Mouse (Mus musculus): ENCODE measurements around the gene Sdha.

Gene Sdha

DNA sequence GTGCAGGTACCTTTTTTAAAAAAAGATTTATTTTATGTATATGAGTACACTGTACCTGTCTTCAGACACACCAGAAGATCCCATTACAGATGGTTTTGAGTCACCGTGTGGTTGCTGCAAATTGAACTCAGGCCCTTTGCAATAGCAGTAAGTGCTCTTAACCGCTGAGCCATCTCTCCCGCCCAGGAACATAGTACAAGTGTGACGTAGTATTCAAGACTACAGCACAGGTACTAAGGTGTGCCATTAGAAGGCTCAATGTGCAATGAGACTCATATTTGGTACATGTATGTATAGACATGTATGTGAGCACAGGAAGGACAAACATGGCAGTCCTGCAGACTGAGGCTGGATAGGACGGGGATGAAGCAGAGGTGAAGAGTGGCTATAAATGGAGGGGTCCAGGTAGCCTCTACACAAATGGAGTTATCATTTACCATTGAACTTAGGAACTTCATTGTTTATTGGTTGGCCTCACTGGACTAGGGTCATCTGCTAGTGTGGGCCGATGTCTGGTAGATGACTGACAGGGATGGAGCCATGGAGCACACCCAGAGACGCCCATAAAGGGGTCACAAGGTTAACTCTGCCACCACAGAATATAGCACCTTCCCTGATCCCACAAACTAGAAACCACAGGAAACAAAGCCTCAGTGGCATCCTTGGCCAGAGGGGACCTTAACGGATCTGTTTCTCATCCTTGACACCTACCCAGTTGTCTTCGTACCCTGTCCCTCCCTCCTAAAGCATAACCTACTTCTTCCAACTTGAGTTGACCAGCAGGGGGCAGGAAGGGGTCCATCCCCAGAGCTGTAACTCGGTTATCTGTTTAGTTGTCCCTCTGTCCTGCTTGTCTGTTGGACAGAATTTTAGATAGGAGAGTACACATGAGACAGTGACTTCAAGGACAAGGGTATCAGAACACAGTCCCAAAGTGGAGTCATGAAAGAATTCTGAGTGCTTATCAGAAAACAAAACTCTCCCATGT, 47.7 kb downstream of the Sdha start:
- DNase-seq: peak; percentile 81

DNA sequence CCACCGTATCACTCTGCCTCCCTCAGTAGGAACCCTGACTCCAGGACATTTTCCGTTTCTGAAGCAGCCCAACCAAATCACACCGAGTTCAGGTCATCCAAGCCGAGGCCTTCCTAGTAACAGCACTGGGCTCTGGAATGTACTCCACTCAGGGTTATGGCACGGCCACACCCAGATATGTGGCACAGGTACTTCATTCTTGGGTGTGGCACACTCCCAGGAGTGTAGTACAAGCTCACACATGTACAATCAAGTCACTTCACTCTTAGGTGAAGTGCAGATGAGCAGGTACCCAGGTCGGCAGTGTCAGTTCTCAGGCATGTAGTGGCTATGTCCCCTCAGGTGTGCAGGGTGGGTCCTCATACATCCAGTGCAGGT, 48.5 kb downstream of the Sdha start:
- DNase-seq: peak; percentile 90

DNA sequence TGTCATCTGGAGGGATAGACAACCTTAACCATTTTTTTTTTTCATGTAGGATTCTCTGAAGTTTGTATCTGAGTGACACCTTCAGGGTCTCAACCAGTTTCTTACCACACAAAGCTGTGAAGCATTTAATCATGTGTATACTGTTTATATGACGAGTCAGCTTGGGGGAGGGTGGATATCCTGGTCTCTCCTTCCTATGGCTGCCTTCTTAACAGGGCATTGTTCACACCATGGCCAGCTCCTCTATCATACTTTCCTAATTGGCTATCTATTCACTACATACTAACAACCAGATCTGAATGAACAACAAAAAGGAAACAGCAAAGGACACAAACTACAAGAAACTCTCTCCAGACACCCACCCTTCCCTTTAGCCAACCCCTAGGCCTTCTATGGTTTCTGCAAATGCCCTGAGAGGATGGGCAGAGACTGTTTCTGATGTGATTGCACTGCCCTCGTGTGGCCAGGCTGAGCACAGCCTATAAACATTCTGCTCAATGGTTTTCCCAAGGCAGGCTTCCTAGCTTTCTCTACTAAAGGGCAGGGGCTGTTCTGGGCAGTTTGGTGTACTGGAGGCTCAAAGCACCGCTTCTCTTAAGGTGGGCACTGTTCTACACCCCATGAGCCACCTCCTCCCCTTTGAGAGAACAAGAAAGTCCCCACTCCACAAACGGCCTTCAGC, 49.0 kb downstream of the Sdha start:
- peak; percentile 93 for DNase-seq

DNA sequence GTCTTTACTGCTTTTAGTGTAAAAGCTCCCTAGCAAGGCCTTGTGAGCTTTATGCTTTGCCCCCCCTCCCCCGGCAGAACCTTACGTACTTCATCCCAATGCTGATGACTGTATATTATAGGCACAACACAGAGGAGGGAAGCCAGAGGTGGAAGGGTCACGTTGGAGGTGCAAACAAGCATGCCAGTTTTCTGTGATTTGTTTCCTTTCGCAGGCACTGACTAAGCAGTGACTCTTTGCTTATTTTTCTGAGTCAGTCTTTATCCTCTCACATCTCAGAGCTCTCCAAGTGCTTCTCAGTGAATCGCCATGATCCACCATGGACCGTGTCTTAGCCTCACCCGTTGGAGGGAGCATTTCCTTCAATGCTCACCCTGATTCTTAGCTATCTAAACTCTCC, 53.7 kb downstream of the Sdha start:
- peak; percentile 43 for DNase-seq

DNA sequence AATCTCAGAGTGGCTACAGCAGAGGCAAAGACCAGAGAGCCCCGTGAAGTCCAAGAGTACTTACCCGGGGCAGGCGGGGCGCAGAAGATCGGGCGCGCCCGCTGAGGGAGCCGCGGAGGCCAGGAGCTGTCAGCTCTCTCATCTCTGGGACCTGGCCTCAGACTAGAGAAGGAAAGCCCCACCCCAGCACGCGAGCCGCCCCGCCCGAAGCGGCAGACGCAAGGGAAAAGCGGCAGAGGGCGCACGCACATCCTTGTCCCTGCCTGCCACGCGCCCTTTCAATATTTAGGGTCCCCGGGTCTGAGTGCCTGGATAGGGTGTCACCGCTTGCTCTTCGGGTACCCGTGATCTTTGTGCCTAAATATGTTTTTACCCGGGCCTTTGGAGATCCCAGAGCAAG, 57.9 kb downstream of the Sdha start, which contains the start of gene Ahrr:
TSS of gene Ahrr (minus strand) at position 165 of the 400 bp plus-strand sequence.
- peak; percentile 93 for DNase-seq

DNA sequence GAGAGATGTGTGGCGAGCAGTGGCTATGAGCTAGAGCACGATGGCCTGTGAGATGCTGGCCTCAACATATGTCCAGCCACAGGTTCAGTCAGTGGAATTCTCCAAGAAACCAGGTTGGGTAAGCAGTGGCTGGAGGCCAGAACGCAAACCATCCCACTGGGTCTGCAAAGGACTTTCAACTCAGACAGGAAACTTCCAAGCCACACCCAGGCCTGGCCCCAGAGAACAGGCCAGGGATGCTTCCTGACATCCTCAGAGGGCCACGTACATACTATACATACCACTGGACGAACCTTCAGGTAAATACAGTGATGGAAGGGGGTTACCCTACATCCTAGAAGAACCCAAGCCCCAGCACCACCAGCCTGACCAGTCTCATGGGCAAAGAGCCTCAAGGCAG, 60.4 kb downstream of the Sdha start:
- peak; percentile 78 for DNase-seq

DNA sequence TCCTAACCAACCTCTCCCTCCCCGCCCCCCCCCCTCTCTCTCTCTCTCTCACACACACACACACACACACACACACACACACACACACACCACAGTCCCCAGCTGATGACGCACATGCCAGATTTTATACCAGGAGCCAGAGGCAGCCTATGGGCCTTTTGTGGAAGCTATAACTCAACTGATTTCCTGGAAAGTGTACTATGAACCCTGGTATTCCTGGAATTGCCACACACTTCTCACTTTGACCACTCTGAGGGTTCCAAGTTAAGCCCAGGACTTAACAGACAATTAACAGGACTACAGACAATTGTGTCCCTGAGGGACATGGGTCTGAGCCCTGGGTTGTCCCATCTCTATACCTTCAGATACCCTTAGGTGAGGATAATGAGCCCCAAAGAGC, 67.8 kb downstream of the Sdha start:
- DNase-seq: no peak

DNA sequence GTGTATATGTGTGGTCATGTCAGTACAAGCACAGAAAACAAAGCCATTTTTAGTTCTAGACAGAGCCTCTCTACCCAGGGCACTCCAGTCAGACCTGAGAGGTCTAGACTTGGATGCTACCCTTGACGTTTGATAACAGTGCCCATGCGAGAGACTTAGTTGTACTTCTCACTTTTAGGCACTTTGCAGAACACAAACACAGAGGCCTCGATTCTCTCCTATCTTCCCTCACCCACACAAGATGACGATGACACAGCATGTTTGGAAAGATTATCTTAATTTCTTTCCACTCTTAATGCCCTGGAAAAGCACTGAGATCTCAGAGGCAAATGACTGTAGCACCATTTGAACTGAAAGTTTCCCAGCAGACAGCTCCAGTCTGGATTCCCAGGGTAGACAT, 74.4 kb downstream of the Sdha start:
- no peak for DNase-seq

All from heart, adult 11 months (tissue).